19 mouse cellular contexts compared by ENCODE assay signal in genomic region chr6:146865701-146866100, GRCm38 (mm10). TPM values are rescaled to one million over a fixed set of nuclear protein-coding genes. Genes with fewer than 3 reads are reported as not detected.
DNase-seq lines count a peak whose midpoint lies in the region; ATAC-seq and TF ChIP-seq lines count a peak whose summit lies in the region.
"Had no signal": no experiment of that assay in that cellular context is flagged by ENCODE, and none has a peak within 500 bp of the region (broad histone marks: within the 10 kb centered on the region; RNA-seq: fewer than 3 reads in every experiment).

No protein-coding gene starts in this region.

- no peak for DNase-seq in gastrocnemius, adult 2 months
- DNase-seq in gastrocnemius, postnatal 10 days = no peak
- no peak for DNase-seq in lung, postnatal 0 days (ENCODE audit: low spot score)
- no peak for DNase-seq in lung, adult 18-20 months
- no peak for DNase-seq in Patski (ENCODE audit: low read depth, low spot score)
- DNase-seq in liver, postnatal 0 days = no peak
- DNase-seq in left cerebral cortex, adult 11 months (ENCODE audit: low spot score) = no peak
- DNase-seq in adrenal gland, adult 8-10 months = no peak
- DNase-seq: cerebellum, adult 2 months; gastrocnemius, postnatal 25 days; kidney, adult 9 months; liver, embryonic 13.5 days; right cerebral cortex, adult 18-20 months had no signal

- in situ Hi-C loops in Patski (cut with MboI; ENCODE audit: low pct_unique_long_range_greater_than_20kb) = no loop called here

- H3K36me3 ChIP-seq in lung, postnatal 0 days (ENCODE audit: insufficient read depth, low read length) = no peaks in the 10 kb centered on the region
- H3K36me3 ChIP-seq in liver, postnatal 0 days (replicated peaks; ENCODE audit: insufficient read depth, low read length) = no peaks in the 10 kb centered on the region
- H3K36me3 ChIP-seq: hindbrain, embryonic 13.5 days; liver, embryonic 13.5 days; neural tube, embryonic 15.5 days had no signal

- CTCF ChIA-PET in Patski (lab: Charles Lee) = interaction anchor here (0.8 to 1.5 kb wide), 3 partner anchors 21 to 102 kb away, joined by 3 read pairs; no protein-coding TSS in a partner anchor

- H3K27me3 ChIP-seq in lung, postnatal 0 days (replicated peaks; ENCODE audit: insufficient read depth, low read length) = no peaks in the 10 kb centered on the region
- no peaks in the 10 kb centered on the region for H3K27me3 ChIP-seq in Patski
- no peaks in the 10 kb centered on the region for H3K27me3 ChIP-seq in liver, postnatal 0 days (ENCODE audit: insufficient read depth, low read length)
- H3K27me3 ChIP-seq: hindbrain, embryonic 13.5 days; liver, embryonic 13.5 days; neural tube, embryonic 15.5 days had no signal

- intact Hi-C loops in gastrocnemius, adult 2 months (cut with DNase I) = no loop called here

- peak; percentile 37 for TF ChIP-seq CTCF in gastrocnemius, adult 2 months (IDR thresholded peaks at IDR 0.05)
- peak; percentile 41 for TF ChIP-seq CTCF in lung, postnatal 0 days (IDR thresholded peaks at IDR 0.05)
- peak; percentile 73 for TF ChIP-seq CTCF in Patski (IDR thresholded peaks at IDR 0.05)
- peak; percentile 46 for TF ChIP-seq CTCF in liver, postnatal 0 days (IDR thresholded peaks at IDR 0.05; ENCODE audit: low read depth)

- ATAC-seq in lung, postnatal 0 days = no peak
- no peak for ATAC-seq in Patski
- ATAC-seq in liver, postnatal 0 days = no peak
- ATAC-seq: activated CD4-positive, CD25-positive, alpha-beta regulatory T cell, adult 4 months; forebrain, embryonic 16.5 days had no signal

- no peak overlapping the region for H3K4me3 ChIP-seq in gastrocnemius, adult 2 months
- H3K4me3 ChIP-seq in lung, postnatal 0 days (ENCODE audit: low read depth, low read length) = no peak overlapping the region
- H3K4me3 ChIP-seq in liver, postnatal 0 days (ENCODE audit: low read depth, low read length) = no peak overlapping the region
- H3K4me3 ChIP-seq: hindbrain, embryonic 13.5 days; liver, embryonic 13.5 days; neural tube, embryonic 15.5 days had no signal

- no peaks in the 10 kb centered on the region for H3K4me1 ChIP-seq in lung, postnatal 0 days (ENCODE audit: insufficient read depth, low read depth, low read length)
- no peaks in the 10 kb centered on the region for H3K4me1 ChIP-seq in liver, postnatal 0 days (ENCODE audit: insufficient read depth)
- H3K4me1 ChIP-seq: hindbrain, embryonic 13.5 days; liver, embryonic 13.5 days; neural tube, embryonic 15.5 days had no signal

- no peak for TF ChIP-seq EP300 in lung, postnatal 0 days (IDR thresholded peaks at IDR 0.05)
- TF ChIP-seq EP300 in liver, postnatal 0 days (IDR thresholded peaks at IDR 0.05; ENCODE audit: low read depth) = no peak

- no peak overlapping the region for H3K9ac ChIP-seq in lung, postnatal 0 days (replicated peaks; ENCODE audit: low read depth)
- H3K9ac ChIP-seq in liver, postnatal 0 days (replicated peaks) = no peak overlapping the region
- H3K9ac ChIP-seq: hindbrain, embryonic 13.5 days; liver, embryonic 13.5 days; neural tube, embryonic 15.5 days had no signal

- H3K4me2 ChIP-seq in lung, postnatal 0 days (replicated peaks; ENCODE audit: low read depth, low read length) = no peak overlapping the region
- no peak overlapping the region for H3K4me2 ChIP-seq in liver, postnatal 0 days (ENCODE audit: low read depth, low read length)
- H3K4me2 ChIP-seq: hindbrain, embryonic 13.5 days; liver, embryonic 13.5 days; neural tube, embryonic 15.5 days had no signal

- H3K27ac ChIP-seq in gastrocnemius, adult 2 months = no peak overlapping the region
- no peak overlapping the region for H3K27ac ChIP-seq in lung, postnatal 0 days (ENCODE audit: low read length)
- H3K27ac ChIP-seq in liver, postnatal 0 days (ENCODE audit: low read depth) = no peak overlapping the region
- H3K27ac ChIP-seq: hindbrain, embryonic 13.5 days; liver, embryonic 13.5 days; neural tube, embryonic 15.5 days had no signal

- POLR2A ChIA-PET in Patski (lab: Charles Lee) = no interaction called here

- 90% methylated on average over 4 of the region's 4 CpGs for WGBS in lung, postnatal 0 days
- 82% methylated on average over 4 of the region's 4 CpGs for WGBS in liver, postnatal 0 days (ENCODE audit: insufficient replicate concordance)

- H3K9me3 ChIP-seq in lung, postnatal 0 days (ENCODE audit: low read length) = no peaks in the 10 kb centered on the region
- no peaks in the 10 kb centered on the region for H3K9me3 ChIP-seq in liver, postnatal 0 days (ENCODE audit: low read length)
- H3K9me3 ChIP-seq: hindbrain, embryonic 13.5 days; liver, embryonic 13.5 days; neural tube, embryonic 15.5 days had no signal

RNA-seq across cellular contexts. Expression of gene Smco2, which starts 15.8 kb away (rescaled TPM):
- total RNA-seq in gastrocnemius, adult 2 months (2021) = not detected
- total RNA-seq in gastrocnemius, postnatal 10 days (2021) = not detected
- polyA plus RNA-seq in lung, postnatal 0 days (2015; fragmentation: Nextera tagmentation; extraction: Ambion mirVana) = not detected in 2 replicates
- not detected for polyA plus RNA-seq in Patski (2021)
- not detected in 2 replicates for polyA plus RNA-seq in liver, postnatal 0 days (2015; fragmentation: Nextera tagmentation; extraction: Ambion mirVana)
- not detected for total RNA-seq in adrenal gland, adult 8-10 months (2022)
- total RNA-seq: adrenal gland, postnatal 4 days; gastrocnemius, postnatal 25 days; left cerebral cortex, postnatal 14 days had no signal
- polyA plus RNA-seq: activated CD4-positive, CD25-positive, alpha-beta regulatory T cell, adult 4 months; cerebellum, adult 2 months; forebrain, embryonic 16.5 days; hindbrain, embryonic 13.5 days; liver, embryonic 13.5 days; neural tube, embryonic 15.5 days had no signal

RNA-seq across cellular contexts. Expression of gene Ppfibp1, which starts 22.6 kb away (rescaled TPM):
- total RNA-seq in gastrocnemius, adult 2 months (2021) = 10 to 100 TPM; 40.3 to 44.8 TPM
- 10 to 100 TPM; 47.9 to 54.9 TPM for total RNA-seq in gastrocnemius, postnatal 10 days (2021)
- 50.5 and 53.5 TPM in 2 replicates for polyA plus RNA-seq in lung, postnatal 0 days (2015; fragmentation: Nextera tagmentation; extraction: Ambion mirVana)
- polyA plus RNA-seq in Patski (2021) = 138 TPM
- 8.9 and 11.3 TPM in 2 replicates for polyA plus RNA-seq in liver, postnatal 0 days (2015; fragmentation: Nextera tagmentation; extraction: Ambion mirVana)
- total RNA-seq in adrenal gland, adult 8-10 months (2022) = 100 to 1,000 TPM in 2 of 4 experiments, 10 to 100 TPM in 2; 80.0 to 138 (median 105) TPM
